Mouse (Mus musculus): Measurements from ENCODE around the gene Amfr. TPM values are rescaled to one million over a fixed set of nuclear protein-coding genes. Genes with fewer than 3 reads are reported as not detected.

Amfr gene
- polyA plus RNA-seq, 2 experiments from 2014 or later, result 26.2 to 26.6 TPM

- ATAC-seq, result no peak
Observed at GRCm38 (mm10) chr8:93929233-93929632, 83.4 kb downstream of the Amfr start.

- no peak for ATAC-seq
Observed at GRCm38 (mm10) chr8:93925513-93925912, 87.1 kb downstream of the Amfr start.

GRCm38 (mm10) chr8:93923897-93924334 lies 88.7 kb downstream of the Amfr start:
- no peak for ATAC-seq

Other genes with a start within 250 kb of the Amfr start
- 1 to 10 TPM in 1 of 2 experiments, not detected in 1; 1.0 TPM for gene Gnao1, start 202.9 kb downstream of the Amfr start, polyA plus RNA-seq (2017; shearing (Covaris generic))
- gene Nudt21, start 24.2 kb upstream of the Amfr start, polyA plus RNA-seq (2017; shearing (Covaris generic)), result 100 to 1,000 TPM in 1 of 2 experiments, 10 to 100 TPM in 1; 93.4 to 113 TPM
- gene Ogfod1, start 24.4 kb upstream of the Amfr start, polyA plus RNA-seq (2017; shearing (Covaris generic)), result 10 to 100 TPM; 16.5 to 16.6 TPM
- 1 to 10 TPM; 1.4 to 3.5 TPM for gene Bbs2, start 86.1 kb upstream of the Amfr start, polyA plus RNA-seq (2017; shearing (Covaris generic))
- not detected for gene Mt4, start 124.4 kb upstream of the Amfr start, polyA plus RNA-seq (2017; shearing (Covaris generic))
- not detected for gene Mt3, start 139.8 kb upstream of the Amfr start, polyA plus RNA-seq (2017; shearing (Covaris generic))
- not detected for gene Mt2, start 159.8 kb upstream of the Amfr start, polyA plus RNA-seq (2017; shearing (Covaris generic))
- gene Mt1, start 166.2 kb upstream of the Amfr start, polyA plus RNA-seq (2017; shearing (Covaris generic)), result 1 to 10 TPM; 3.0 to 4.2 TPM
- 10 to 100 TPM; 30.7 to 33.1 TPM for gene Nup93, start 201.7 kb upstream of the Amfr start, polyA plus RNA-seq (2017; shearing (Covaris generic))